Mouse (Mus musculus): ENCODE data around the gene Zfp119b. TPM values are rescaled to one million over a fixed set of nuclear protein-coding genes. Genes with fewer than 3 reads are reported as not detected.
"Not testable (repeated sequence)": the region's sequence is repeated elsewhere in the genome, so short reads cannot be mapped to it uniquely, and the experiment has no call there.

Zfp119b gene
- polyA plus RNA-seq, 1 experiment from 2014 or later = 6.9 TPM

DNA sequence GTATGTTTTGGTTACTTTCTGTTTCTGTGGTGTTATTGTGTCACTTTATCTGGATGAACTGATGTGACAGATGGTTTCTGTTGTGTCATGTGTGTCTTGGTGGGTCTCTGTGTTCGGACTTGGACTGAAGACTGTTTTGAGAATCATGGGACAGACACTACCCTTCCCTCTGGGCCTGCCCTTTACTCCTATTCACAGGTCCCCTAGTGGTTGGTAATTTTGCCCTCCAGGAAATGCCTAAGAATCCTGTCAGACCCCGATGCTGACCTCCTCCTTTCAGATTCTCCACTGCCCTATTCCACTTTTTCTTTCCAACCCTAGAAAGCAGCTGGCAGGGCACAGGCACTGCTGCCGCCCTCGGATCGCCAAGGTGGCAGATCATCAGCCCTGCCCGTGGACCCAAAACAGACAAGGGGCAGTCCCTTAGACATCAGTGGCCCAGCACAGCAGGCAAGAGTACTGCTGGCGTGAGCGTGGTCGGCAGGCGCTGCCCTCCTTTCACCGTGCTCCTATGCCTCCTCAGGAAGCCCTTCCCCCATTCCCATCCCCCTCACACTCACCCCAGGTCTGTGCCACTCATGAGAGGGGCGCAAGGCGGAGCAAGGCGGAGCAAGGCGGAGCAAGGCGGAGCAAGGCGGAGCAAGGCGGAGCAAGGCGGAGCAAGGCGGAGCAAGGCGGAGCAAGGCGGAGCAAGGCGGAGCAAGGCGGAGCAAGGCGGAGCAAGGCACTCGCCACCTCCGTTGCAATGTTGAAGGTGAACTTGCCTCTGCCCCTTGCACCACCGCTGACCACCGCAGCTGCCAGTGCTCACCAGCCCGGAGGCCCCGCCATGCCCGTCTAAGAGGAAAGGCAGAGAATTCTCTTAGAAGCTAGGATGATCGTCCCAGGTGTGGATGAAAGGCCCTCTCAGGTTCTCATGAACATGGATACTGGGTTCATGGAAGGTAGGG is 17.5 kb downstream of the Zfp119b start:
- Histone ChIP-seq H3K4me3 (ENCODE audit: low read length) (peak overlapping the region; percentile 64), H3K27me3 (ENCODE audit: control insufficient read depth, insufficient read depth, low read length) (no peaks in the 10 kb centered on the region), H3K9me3 (ENCODE audit: control insufficient read depth, low read length) (peaks cover 4% of the 10 kb centered on the region; the same call in 1 of the 2 replicates), H3K4me1 (ENCODE audit: control insufficient read depth, insufficient read depth, low read length) (no peaks in the 10 kb centered on the region), H3K36me3 (ENCODE audit: control insufficient read depth, insufficient read depth, low read length) (no peaks in the 10 kb centered on the region), H3K4me2 (replicated peaks; ENCODE audit: low read depth, low read length) (peak overlapping the region; percentile 48), H3K27ac (ENCODE audit: low read depth, low read length) (peak overlapping the region; percentile 38), H3K9ac (ENCODE audit: low read depth, low read length) (peak overlapping the region; percentile 71)
- WGBS = under 1% methylated on average over 29 of the region's 33 CpGs
- ATAC-seq (ENCODE audit: low FRiP score, low TSS enrichment) = peak; percentile 95

GRCm38 (mm10) chr17:55906669-55907068 is 42.6 kb downstream of the Zfp119b start:
- no peaks in the 10 kb centered on the region for H3K9me3 ChIP-seq (ENCODE audit: control insufficient read depth, low read length)
- no peak for ATAC-seq (ENCODE audit: low FRiP score, low TSS enrichment)
- H3K4me1 ChIP-seq (ENCODE audit: control insufficient read depth, insufficient read depth, low read length) = no peaks in the 10 kb centered on the region
- no peaks in the 10 kb centered on the region for H3K27me3 ChIP-seq (ENCODE audit: control insufficient read depth, insufficient read depth, low read length)
- H3K9ac ChIP-seq (ENCODE audit: low read depth, low read length) = no peak overlapping the region
- no peaks in the 10 kb centered on the region for H3K36me3 ChIP-seq (ENCODE audit: control insufficient read depth, insufficient read depth, low read length)
- no peak overlapping the region for H3K4me3 ChIP-seq (ENCODE audit: low read length)
- H3K27ac ChIP-seq (ENCODE audit: low read depth, low read length) = no peak overlapping the region
- no peak overlapping the region for H3K4me2 ChIP-seq (replicated peaks; ENCODE audit: low read depth, low read length)

- Histone ChIP-seq H3K4me2 (replicated peaks; ENCODE audit: low read depth, low read length) (no peak overlapping the region), H3K9ac (ENCODE audit: low read depth, low read length) (no peak overlapping the region), H3K27ac (ENCODE audit: low read depth, low read length) (peak overlapping the region; percentile 59; the same call in 1 of the 2 replicates), H3K4me1 (ENCODE audit: control insufficient read depth, insufficient read depth, low read length) (no peaks in the 10 kb centered on the region), H3K9me3 (ENCODE audit: control insufficient read depth, low read length) (0 out of 2 replicates have a peak, but pooled peaks cover 3% of the 10 kb centered on the region), H3K4me3 (ENCODE audit: low read length) (no peak overlapping the region), H3K27me3 (ENCODE audit: control insufficient read depth, insufficient read depth, low read length) (no peaks in the 10 kb centered on the region), H3K36me3 (ENCODE audit: control insufficient read depth, insufficient read depth, low read length) (no peaks in the 10 kb centered on the region)
- ATAC-seq (ENCODE audit: low FRiP score, low TSS enrichment) = no peak
- 67% methylated on average over 6 of the region's 6 CpGs for WGBS
Observed at GRCm38 (mm10) chr17:55904131-55904530, 45.2 kb downstream of the Zfp119b start.

DNA sequence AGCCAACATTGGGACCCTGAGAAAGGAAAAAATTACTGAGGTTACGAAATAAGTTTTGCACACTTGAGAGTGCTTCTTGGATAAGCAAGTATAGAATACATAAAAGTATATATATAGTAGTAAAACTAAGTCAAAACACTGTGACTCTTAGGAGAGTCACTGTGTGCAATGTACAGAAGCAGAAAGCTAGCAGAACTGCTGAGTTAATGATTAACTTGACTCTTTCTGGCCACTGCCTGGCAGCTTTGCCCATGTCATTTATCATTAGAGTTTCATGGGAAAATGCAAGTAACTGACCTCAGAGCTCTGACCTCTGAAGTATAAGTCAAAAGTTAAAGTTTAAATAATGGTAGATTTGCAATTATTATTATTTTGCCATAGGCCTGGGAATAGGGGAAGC is 45.6 kb downstream of the Zfp119b start:
- H3K4me2 ChIP-seq (replicated peaks; ENCODE audit: low read depth, low read length) = no peak overlapping the region
- 87% methylated on average over 1 of the region's 1 CpGs for WGBS
- H3K36me3 ChIP-seq (ENCODE audit: control insufficient read depth, insufficient read depth, low read length) = no peaks in the 10 kb centered on the region
- no peaks in the 10 kb centered on the region for H3K4me1 ChIP-seq (ENCODE audit: control insufficient read depth, insufficient read depth, low read length)
- no peak overlapping the region for H3K27ac ChIP-seq (ENCODE audit: low read depth, low read length)
- H3K9me3 ChIP-seq (ENCODE audit: control insufficient read depth, low read length) = 0 out of 2 replicates have a peak, but pooled peaks cover 3% of the 10 kb centered on the region
- H3K4me3 ChIP-seq (ENCODE audit: low read length) = no peak overlapping the region
- no peak; the same call in 1 of the 2 replicates for ATAC-seq (ENCODE audit: low FRiP score, low TSS enrichment)
- no peak overlapping the region for H3K9ac ChIP-seq (ENCODE audit: low read depth, low read length)
- H3K27me3 ChIP-seq (ENCODE audit: control insufficient read depth, insufficient read depth, low read length) = no peaks in the 10 kb centered on the region

DNA sequence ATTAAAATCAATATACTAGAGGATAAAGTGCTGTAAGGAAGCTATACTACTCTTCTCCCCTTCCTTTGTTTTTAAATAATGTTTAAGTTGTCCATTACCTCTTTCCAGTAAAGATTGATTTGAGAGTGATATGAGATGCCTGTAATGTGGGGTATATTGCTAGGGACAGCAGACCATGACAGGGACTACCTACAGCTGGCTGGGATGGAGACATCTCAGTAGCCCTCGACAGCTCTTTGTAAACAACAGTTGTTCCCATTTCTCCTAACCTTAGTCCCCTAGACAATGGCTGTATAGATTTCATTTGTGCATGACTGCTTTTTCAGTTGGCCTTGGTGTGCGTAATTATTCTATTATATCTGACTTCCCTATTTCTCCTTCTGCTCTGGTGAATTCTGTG is 46.2 kb downstream of the Zfp119b start:
- H3K9me3 ChIP-seq (ENCODE audit: control insufficient read depth, low read length) = peaks cover 6% of the 10 kb centered on the region; the same call in 1 of the 2 replicates
- H3K4me3 ChIP-seq (ENCODE audit: low read length) = no peak overlapping the region
- no peak overlapping the region for H3K4me2 ChIP-seq (replicated peaks; ENCODE audit: low read depth, low read length)
- ATAC-seq (ENCODE audit: low FRiP score, low TSS enrichment) = peak; percentile 57; the same call in 1 of the 2 replicates
- H3K4me1 ChIP-seq (ENCODE audit: control insufficient read depth, insufficient read depth, low read length) = no peaks in the 10 kb centered on the region
- WGBS = 63% methylated on average over 2 of the region's 2 CpGs
- no peak overlapping the region for H3K9ac ChIP-seq (ENCODE audit: low read depth, low read length)
- H3K27me3 ChIP-seq (ENCODE audit: control insufficient read depth, insufficient read depth, low read length) = no peaks in the 10 kb centered on the region
- no peak overlapping the region for H3K27ac ChIP-seq (ENCODE audit: low read depth, low read length)
- peaks cover 1% of the 10 kb centered on the region for H3K36me3 ChIP-seq (ENCODE audit: control insufficient read depth, insufficient read depth, low read length)

DNA sequence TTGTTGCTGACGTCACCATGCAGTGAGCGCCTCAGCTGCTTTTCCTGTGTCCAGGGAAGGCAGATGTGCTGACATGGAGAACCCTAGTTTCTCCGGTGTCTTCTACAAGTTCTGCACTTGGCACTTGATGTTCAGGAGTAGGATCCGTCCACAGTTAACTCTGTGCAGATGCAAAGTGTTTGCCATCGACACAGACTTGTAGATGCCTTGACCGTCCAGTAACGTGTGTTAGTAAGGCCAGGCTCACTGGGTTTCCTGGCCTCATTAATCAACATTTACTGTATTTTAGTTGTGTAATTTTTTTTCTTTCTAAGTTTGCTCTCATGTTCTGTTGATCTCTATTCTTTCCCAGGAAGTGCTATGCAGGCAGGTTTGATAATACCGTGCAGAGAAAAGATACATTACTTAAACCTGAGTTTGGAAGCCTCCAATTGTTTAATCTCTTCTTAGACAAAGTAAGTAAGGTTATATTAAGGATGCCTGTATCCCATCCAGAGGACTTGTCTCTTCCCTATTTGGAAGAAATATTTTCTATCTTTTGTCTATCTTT is 56.8 kb downstream of the Zfp119b start:
- Histone ChIP-seq H3K27ac (ENCODE audit: low read depth, low read length) (0 out of 2 replicates have a peak overlapping the region, but pooled peaks have one; percentile 47), H3K4me3 (ENCODE audit: low read length) (peak overlapping the region; percentile 48), H3K4me2 (replicated peaks; ENCODE audit: low read depth, low read length) (peak overlapping the region; percentile 50)
- not testable (repeated sequence) for H3K27me3 ChIP-seq (ENCODE audit: control insufficient read depth, insufficient read depth, low read length); H3K9ac ChIP-seq (ENCODE audit: low read depth, low read length); H3K36me3 ChIP-seq (ENCODE audit: control insufficient read depth, insufficient read depth, low read length); H3K9me3 ChIP-seq (ENCODE audit: control insufficient read depth, low read length); H3K4me1 ChIP-seq (ENCODE audit: control insufficient read depth, insufficient read depth, low read length); ATAC-seq (ENCODE audit: low FRiP score, low TSS enrichment)
- WGBS = 12% methylated on average over 6 of the region's 8 CpGs

Other genes with a start within 250 kb of the Zfp119b start
- gene Pot1b, start 236.9 kb downstream of the Zfp119b start, polyA plus RNA-seq (2014; fragmentation: Nextera tagmentation; extraction: Ambion mirVana) = 8.8 TPM in 2 replicates
- gene Adgre4, start 199.5 kb downstream of the Zfp119b start, polyA plus RNA-seq (2014; fragmentation: Nextera tagmentation; extraction: Ambion mirVana) = 0.10 and 0.81 TPM in 2 replicates
- gene Zfp119a, start 70.6 kb downstream of the Zfp119b start, polyA plus RNA-seq (2014; fragmentation: Nextera tagmentation; extraction: Ambion mirVana) = 8.6 and 11.9 TPM in 2 replicates
- gene Zfp959, start 57.4 kb downstream of the Zfp119b start, polyA plus RNA-seq (2014; fragmentation: Nextera tagmentation; extraction: Ambion mirVana) = 17.9 and 19.4 TPM in 2 replicates
- 2.0 and 2.2 TPM in 2 replicates for gene Ebi3, start 3.1 kb upstream of the Zfp119b start, polyA plus RNA-seq (2014; fragmentation: Nextera tagmentation; extraction: Ambion mirVana)
- gene Yju2, start 9.6 kb upstream of the Zfp119b start, polyA plus RNA-seq (2014; fragmentation: Nextera tagmentation; extraction: Ambion mirVana) = 24.3 and 27.9 TPM in 2 replicates
- 22.3 and 27.0 TPM in 2 replicates for gene Shd, start 21.0 kb upstream of the Zfp119b start, polyA plus RNA-seq (2014; fragmentation: Nextera tagmentation; extraction: Ambion mirVana)
- 20.7 and 25.7 TPM in 2 replicates for gene Fsd1, start 37.0 kb upstream of the Zfp119b start, polyA plus RNA-seq (2014; fragmentation: Nextera tagmentation; extraction: Ambion mirVana)
- gene Stap2, start 56.1 kb upstream of the Zfp119b start, polyA plus RNA-seq (2014; fragmentation: Nextera tagmentation; extraction: Ambion mirVana) = 13.7 and 14.6 TPM in 2 replicates
- gene Mpnd, start 56.2 kb upstream of the Zfp119b start, polyA plus RNA-seq (2014; fragmentation: Nextera tagmentation; extraction: Ambion mirVana) = 110 and 112 TPM in 2 replicates
- gene Sh3gl1, start 87.1 kb upstream of the Zfp119b start, polyA plus RNA-seq (2014; fragmentation: Nextera tagmentation; extraction: Ambion mirVana) = 145 and 155 TPM in 2 replicates
- 14.1 and 25.4 TPM in 2 replicates for gene Chaf1a, start 90.9 kb upstream of the Zfp119b start, polyA plus RNA-seq (2014; fragmentation: Nextera tagmentation; extraction: Ambion mirVana)
- gene Ubxn6, start 125.5 kb upstream of the Zfp119b start, polyA plus RNA-seq (2014; fragmentation: Nextera tagmentation; extraction: Ambion mirVana) = 34.4 and 42.8 TPM in 2 replicates
- 85.1 and 118 TPM in 2 replicates for gene Hdgfl2, start 130.1 kb upstream of the Zfp119b start, polyA plus RNA-seq (2014; fragmentation: Nextera tagmentation; extraction: Ambion mirVana)
- 0.08 and 0.17 TPM in 2 replicates for gene Plin4, start 160.3 kb upstream of the Zfp119b start, polyA plus RNA-seq (2014; fragmentation: Nextera tagmentation; extraction: Ambion mirVana)
- gene Plin5, start 168.1 kb upstream of the Zfp119b start, polyA plus RNA-seq (2014; fragmentation: Nextera tagmentation; extraction: Ambion mirVana) = 1.1 and 1.3 TPM in 2 replicates
- gene Lrg1, start 172.5 kb upstream of the Zfp119b start, polyA plus RNA-seq (2014; fragmentation: Nextera tagmentation; extraction: Ambion mirVana) = not detected in 2 replicates
- gene Sema6b, start 190.8 kb upstream of the Zfp119b start, polyA plus RNA-seq (2014; fragmentation: Nextera tagmentation; extraction: Ambion mirVana) = 1.4 TPM in 2 replicates
- 11.4 and 11.8 TPM in 2 replicates for gene Tnfaip8l1, start 213.0 kb upstream of the Zfp119b start, polyA plus RNA-seq (2014; fragmentation: Nextera tagmentation; extraction: Ambion mirVana)
- gene Mydgf, start 234.4 kb upstream of the Zfp119b start, polyA plus RNA-seq (2014; fragmentation: Nextera tagmentation; extraction: Ambion mirVana) = 80.5 and 89.2 TPM in 2 replicates